Mouse (Mus musculus): ENCODE measurements at regions not wholly inside any gene's neighbourhood (a gene's known extent, or its start where the extent isn't known, plus 50 kb on each side); places are given as distances from the start of the nearest gene placed in this dataset.

DNA sequence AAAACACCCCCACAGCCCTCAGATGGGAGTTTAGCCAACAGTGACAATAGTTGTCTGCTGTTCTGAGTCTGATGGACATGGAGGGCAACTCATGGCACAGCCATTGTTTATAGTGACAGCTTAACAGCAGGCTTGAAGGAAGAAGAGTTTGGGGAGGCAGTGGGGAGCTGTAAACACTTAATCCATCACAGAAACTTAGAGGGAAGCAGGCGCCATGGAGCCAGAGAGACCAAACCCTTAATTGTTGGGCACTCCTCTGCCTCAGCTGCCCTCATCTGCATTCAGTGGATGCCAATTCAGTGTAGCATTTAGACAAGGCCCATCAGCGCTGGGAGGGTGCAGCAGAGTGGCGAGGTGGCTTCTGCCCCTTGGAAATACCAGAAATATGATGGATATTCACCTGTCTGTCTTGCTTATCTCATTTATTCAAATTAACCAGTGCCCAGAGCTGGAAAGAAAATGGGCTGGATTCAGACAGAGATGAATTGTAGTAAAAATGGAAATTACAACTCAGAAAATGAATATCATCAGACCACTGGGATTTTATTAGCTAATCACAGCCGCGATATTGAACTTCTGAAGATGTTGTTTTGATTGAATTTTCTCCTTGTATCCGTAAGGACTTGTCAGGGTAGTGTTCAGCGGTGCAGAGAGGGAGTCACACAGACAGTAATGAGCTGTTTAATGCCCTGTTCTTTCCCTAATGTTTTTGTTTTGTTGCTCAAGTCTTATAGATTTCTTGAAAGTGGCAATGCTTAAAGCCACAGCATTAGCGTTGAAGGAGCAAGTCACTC lies 108.1 kb downstream of the Ackr3 start:
- 74% methylated on average over 8 of the region's 8 CpGs for WGBS
- no peaks in the 10 kb centered on the region for H3K4me1 ChIP-seq (ENCODE audit: control insufficient read depth, insufficient read depth, low read length)
- no peaks in the 10 kb centered on the region for H3K36me3 ChIP-seq (ENCODE audit: control insufficient read depth, insufficient read depth, low read length)
- TF ChIP-seq POLR2A (IDR thresholded peaks at IDR 0.05; ENCODE audit: low read depth, low read length) (no peak), CTCF (conservative IDR thresholded peaks at IDR 0.05; ENCODE audit: insufficient read depth, insufficient read length, low read depth, low read length) (no peak)
- no peak overlapping the region for H3K4me3 ChIP-seq (ENCODE audit: insufficient read depth, low read depth, low read length)
- no peaks in the 10 kb centered on the region for H3K27me3 ChIP-seq (replicated peaks; ENCODE audit: control insufficient read depth, insufficient read depth, low read length)
- no peak overlapping the region for H3K27ac ChIP-seq (ENCODE audit: insufficient read depth, low read depth, low read length)
- DNase-seq = no peak

DNA sequence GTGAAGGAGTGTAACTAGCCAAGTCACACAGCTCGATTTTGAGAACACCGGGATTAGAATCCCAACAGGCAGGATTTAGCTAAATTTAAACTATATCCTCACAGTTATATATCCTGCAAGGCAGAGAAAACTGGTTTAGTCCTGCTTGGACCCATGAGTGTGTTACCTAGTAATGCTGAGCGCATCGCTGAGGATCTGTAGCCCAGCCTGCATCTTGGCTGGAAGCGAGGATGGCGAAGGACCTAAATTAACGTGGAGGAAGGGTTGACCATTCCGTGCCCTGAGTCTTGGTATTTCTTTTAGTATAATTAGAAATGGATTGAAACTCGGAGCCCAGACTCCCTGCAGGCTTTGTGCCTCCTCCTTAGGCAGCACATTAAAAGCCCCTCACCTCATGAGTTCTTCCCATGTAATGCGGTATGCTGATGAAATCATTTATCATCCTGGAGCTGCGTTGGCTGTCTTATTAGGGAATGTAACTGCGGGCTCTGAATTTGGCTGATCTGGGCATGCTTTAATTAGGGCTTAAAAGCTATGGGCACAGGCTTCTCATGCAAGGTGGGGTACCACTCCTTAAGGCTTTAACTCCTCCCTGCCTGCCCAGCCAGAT lies 110.1 kb downstream of the Ackr3 start:
- no peak for TF ChIP-seq POLR2A (IDR thresholded peaks at IDR 0.05; ENCODE audit: low read depth, low read length)
- TF ChIP-seq CTCF (conservative IDR thresholded peaks at IDR 0.05; ENCODE audit: insufficient read depth, insufficient read length, low read depth, low read length) = no peak
- H3K4me1 ChIP-seq (ENCODE audit: control insufficient read depth, insufficient read depth, low read length) = no peaks in the 10 kb centered on the region
- H3K36me3 ChIP-seq (ENCODE audit: control insufficient read depth, insufficient read depth, low read length) = no peaks in the 10 kb centered on the region
- WGBS = 89% methylated on average over 12 of the region's 12 CpGs
- H3K27ac ChIP-seq (ENCODE audit: insufficient read depth, low read depth, low read length) = no peak overlapping the region
- no peak overlapping the region for H3K4me3 ChIP-seq (ENCODE audit: insufficient read depth, low read depth, low read length)
- no peak for DNase-seq
- no peaks in the 10 kb centered on the region for H3K27me3 ChIP-seq (replicated peaks; ENCODE audit: control insufficient read depth, insufficient read depth, low read length)

DNA sequence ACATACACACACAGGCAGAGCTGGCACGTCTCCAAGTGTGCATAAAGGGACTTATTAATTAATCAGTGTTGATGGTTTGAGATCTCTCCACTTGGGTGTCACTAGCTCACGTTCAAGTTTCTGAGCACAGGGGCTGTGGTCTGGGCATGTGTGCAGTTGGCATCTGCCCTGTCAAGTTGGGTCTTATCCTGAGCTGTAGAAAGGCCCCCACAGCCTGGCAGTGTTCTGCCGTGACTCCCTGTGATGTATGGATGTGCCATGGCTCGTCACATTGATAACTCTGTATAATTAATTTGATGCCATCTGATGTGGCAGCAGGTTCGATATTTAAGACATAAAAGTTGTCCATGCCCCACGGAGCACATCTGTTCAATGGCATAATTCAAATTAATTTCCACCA lies 114.1 kb downstream of the Ackr3 start:
- no peak for TF ChIP-seq CTCF (conservative IDR thresholded peaks at IDR 0.05; ENCODE audit: insufficient read depth, insufficient read length, low read depth, low read length)
- TF ChIP-seq POLR2A (IDR thresholded peaks at IDR 0.05; ENCODE audit: low read depth, low read length) = no peak
- no peaks in the 10 kb centered on the region for H3K4me1 ChIP-seq (ENCODE audit: control insufficient read depth, insufficient read depth, low read length)
- no peak overlapping the region for H3K4me3 ChIP-seq (ENCODE audit: insufficient read depth, low read depth, low read length)
- H3K27ac ChIP-seq (ENCODE audit: insufficient read depth, low read depth, low read length) = no peak overlapping the region
- 71% methylated on average over 6 of the region's 6 CpGs for WGBS
- H3K27me3 ChIP-seq (replicated peaks; ENCODE audit: control insufficient read depth, insufficient read depth, low read length) = no peaks in the 10 kb centered on the region
- H3K36me3 ChIP-seq (ENCODE audit: control insufficient read depth, insufficient read depth, low read length) = no peaks in the 10 kb centered on the region
- no peak for DNase-seq

DNA sequence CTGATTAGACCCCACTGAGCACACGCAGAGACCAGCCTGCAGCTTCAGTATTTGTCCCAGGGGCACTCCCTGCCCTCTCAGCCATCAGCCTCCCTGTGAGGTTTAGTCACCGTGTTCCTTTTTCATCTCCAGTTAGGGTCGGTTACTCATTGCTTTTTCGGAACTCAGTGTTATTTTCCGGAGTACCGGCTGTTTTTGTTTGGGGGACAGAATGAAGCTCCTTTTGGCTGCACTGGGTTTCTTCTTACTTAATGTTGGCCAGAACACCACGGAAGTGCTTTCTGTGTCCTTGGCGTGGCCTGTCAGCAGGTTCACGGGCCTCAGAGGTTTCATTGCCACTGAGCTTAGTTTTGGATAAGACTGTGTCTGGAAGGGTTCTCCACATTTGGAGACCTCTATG lies 114.7 kb downstream of the Ackr3 start:
- Histone ChIP-seq H3K4me3 (ENCODE audit: insufficient read depth, low read depth, low read length) (no peak overlapping the region), H3K4me1 (ENCODE audit: control insufficient read depth, insufficient read depth, low read length) (no peaks in the 10 kb centered on the region), H3K27me3 (replicated peaks; ENCODE audit: control insufficient read depth, insufficient read depth, low read length) (no peaks in the 10 kb centered on the region), H3K27ac (ENCODE audit: insufficient read depth, low read depth, low read length) (no peak overlapping the region), H3K36me3 (ENCODE audit: control insufficient read depth, insufficient read depth, low read length) (no peaks in the 10 kb centered on the region)
- DNase-seq = no peak
- TF ChIP-seq CTCF (conservative IDR thresholded peaks at IDR 0.05; ENCODE audit: insufficient read depth, insufficient read length, low read depth, low read length) (no peak), POLR2A (IDR thresholded peaks at IDR 0.05; ENCODE audit: low read depth, low read length) (no peak)
- 55% methylated on average over 9 of the region's 9 CpGs for WGBS

DNA sequence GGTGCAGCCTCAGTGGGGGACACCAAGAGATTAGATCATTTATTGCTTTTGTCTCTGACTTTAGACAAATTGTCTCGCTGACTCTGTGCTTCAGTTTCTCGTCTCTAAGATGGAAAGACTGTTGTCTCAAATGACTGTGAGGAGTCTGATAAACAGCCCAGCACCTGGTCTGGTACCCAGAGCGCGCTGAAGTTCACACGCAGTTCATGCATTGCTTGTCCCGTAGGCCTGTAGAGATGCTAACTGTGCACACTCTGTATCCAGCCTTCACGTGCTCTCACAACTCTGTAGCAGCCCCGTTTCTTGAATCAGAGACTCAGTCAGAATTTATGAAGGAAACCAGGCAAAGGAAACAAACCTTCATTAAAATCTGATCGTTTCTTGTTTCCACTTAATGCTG lies 116.7 kb downstream of the Ackr3 start:
- 69% methylated on average over 9 of the region's 9 CpGs for WGBS
- Histone ChIP-seq H3K36me3 (ENCODE audit: control insufficient read depth, insufficient read depth, low read length) (no peaks in the 10 kb centered on the region), H3K27ac (ENCODE audit: insufficient read depth, low read depth, low read length) (no peak overlapping the region), H3K4me1 (ENCODE audit: control insufficient read depth, insufficient read depth, low read length) (no peaks in the 10 kb centered on the region), H3K27me3 (replicated peaks; ENCODE audit: control insufficient read depth, insufficient read depth, low read length) (no peaks in the 10 kb centered on the region), H3K4me3 (ENCODE audit: insufficient read depth, low read depth, low read length) (no peak overlapping the region)
- DNase-seq = no peak
- no peak for TF ChIP-seq POLR2A (IDR thresholded peaks at IDR 0.05; ENCODE audit: low read depth, low read length)
- TF ChIP-seq CTCF (conservative IDR thresholded peaks at IDR 0.05; ENCODE audit: insufficient read depth, insufficient read length, low read depth, low read length) = no peak

DNA sequence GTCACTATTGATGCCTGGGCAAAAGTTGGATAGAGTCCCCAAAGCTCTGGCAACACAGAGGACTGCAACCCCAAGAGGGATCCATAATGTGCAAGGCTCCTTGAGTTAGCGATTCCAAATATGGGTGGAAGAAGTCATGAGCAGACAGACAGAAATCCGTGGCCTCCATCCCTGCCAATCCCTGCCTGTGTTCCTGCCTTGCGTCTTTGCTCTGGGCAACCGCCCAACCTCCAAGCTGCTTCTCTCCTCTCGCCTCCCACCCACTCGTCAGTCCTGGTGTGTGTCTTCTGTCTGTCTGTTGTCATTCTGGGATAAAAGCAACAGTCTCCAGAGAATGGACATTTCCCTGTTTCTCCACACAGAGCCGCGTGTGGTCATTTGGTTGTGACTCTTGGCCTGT lies 117.7 kb downstream of the Ackr3 start:
- Histone ChIP-seq H3K36me3 (ENCODE audit: control insufficient read depth, insufficient read depth, low read length) (no peaks in the 10 kb centered on the region), H3K27ac (ENCODE audit: insufficient read depth, low read depth, low read length) (no peak overlapping the region), H3K4me3 (ENCODE audit: insufficient read depth, low read depth, low read length) (no peak overlapping the region), H3K27me3 (replicated peaks; ENCODE audit: control insufficient read depth, insufficient read depth, low read length) (no peaks in the 10 kb centered on the region), H3K4me1 (ENCODE audit: control insufficient read depth, insufficient read depth, low read length) (no peaks in the 10 kb centered on the region)
- WGBS = 94% methylated on average over 8 of the region's 8 CpGs
- TF ChIP-seq CTCF (conservative IDR thresholded peaks at IDR 0.05; ENCODE audit: insufficient read depth, insufficient read length, low read depth, low read length) = no peak
- no peak for TF ChIP-seq POLR2A (IDR thresholded peaks at IDR 0.05; ENCODE audit: low read depth, low read length)
- no peak for DNase-seq

DNA sequence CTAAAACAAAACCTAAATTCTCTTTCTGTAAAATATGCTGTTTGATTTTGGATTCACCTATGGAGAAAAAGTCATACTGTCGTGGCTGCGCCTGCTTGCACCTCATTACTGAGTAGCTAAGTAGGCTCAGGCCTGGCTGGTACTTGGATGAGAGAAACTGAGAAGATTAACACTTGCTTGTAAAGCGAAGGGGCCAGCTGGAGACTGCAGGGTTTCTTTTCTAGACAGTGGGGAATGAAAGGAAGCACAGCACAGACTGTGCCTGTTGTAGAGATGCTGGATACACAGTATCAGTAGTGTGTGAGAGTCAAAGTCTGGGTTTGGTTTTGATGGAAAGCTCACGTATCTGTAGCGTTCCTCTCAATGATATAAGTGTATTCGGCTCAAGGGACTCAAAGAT lies 123.5 kb downstream of the Ackr3 start:
- Histone ChIP-seq H3K4me1 (ENCODE audit: control insufficient read depth, insufficient read depth, low read length) (no peaks in the 10 kb centered on the region), H3K36me3 (ENCODE audit: control insufficient read depth, insufficient read depth, low read length) (no peaks in the 10 kb centered on the region), H3K4me3 (ENCODE audit: insufficient read depth, low read depth, low read length) (no peak overlapping the region), H3K27ac (ENCODE audit: insufficient read depth, low read depth, low read length) (no peak overlapping the region), H3K27me3 (replicated peaks; ENCODE audit: control insufficient read depth, insufficient read depth, low read length) (no peaks in the 10 kb centered on the region)
- no peak for DNase-seq
- no peak for TF ChIP-seq CTCF (conservative IDR thresholded peaks at IDR 0.05; ENCODE audit: insufficient read depth, insufficient read length, low read depth, low read length)
- no peak for TF ChIP-seq POLR2A (IDR thresholded peaks at IDR 0.05; ENCODE audit: low read depth, low read length)
- WGBS = 86% methylated on average over 6 of the region's 6 CpGs

All from kidney, adult 2 months (tissue).